Mouse (Mus musculus) midbrain, embryonic 11.5 days (tissue): ENCODE data around the gene Cotl1. TPM values are rescaled to one million over a fixed set of nuclear protein-coding genes. Genes with fewer than 3 reads are reported as not detected.

Experiments used
- ATAC-seq: fragments of 200-750 bp; cut with Nextera tagmentation; 2 replicates; pipeline ENCODE4 v1.8.0; 2017; ENCODE audit warnings: moderate TSS enrichment, moderate library complexity; ENCODE audit not compliant: low FRiP score
- DNase-seq: peaks from one replicate; pipeline ENCODE4 v3.0.0; 2015; ENCODE audit warnings: low spot score; ENCODE audit errors: missing footprints
- H3K27ac ChIP-seq: fragments of 300-500 bp; sonication (generic); 2 replicates; pipeline ENCODE4 v1.5.1; 2014; ENCODE audit warnings: low read depth, low read length
- H3K27me3 ChIP-seq: fragments of 300-500 bp; sonication (generic); 2 replicates; pipeline ENCODE4 v1.6.1; 2014; ENCODE audit warnings: mild to moderate bottlenecking, low read length, moderate library complexity, mixed read lengths; ENCODE audit not compliant: control insufficient read depth, insufficient read depth
- H3K36me3 ChIP-seq: fragments of 300-500 bp; sonication (generic); 2 replicates; pipeline ENCODE4 v1.6.1; 2014; ENCODE audit warnings: mild to moderate bottlenecking, low read length, moderate library complexity, mixed read lengths; ENCODE audit not compliant: control insufficient read depth, insufficient read depth
- H3K4me1 ChIP-seq: fragments of 300-500 bp; sonication (generic); 2 replicates; pipeline ENCODE4 v1.6.1; 2014; ENCODE audit warnings: low read length; ENCODE audit not compliant: control insufficient read depth, insufficient read depth
- H3K4me2 ChIP-seq: fragments of 300-500 bp; sonication (generic); 2 replicates; pipeline ENCODE4 v1.6.1; 2014; ENCODE audit warnings: mild to moderate bottlenecking, moderate library complexity
- H3K4me3 ChIP-seq: fragments of 300-500 bp; sonication (generic); 2 replicates; pipeline ENCODE4 v1.5.1; 2014; ENCODE audit warnings: low read depth, low read length
- H3K9ac ChIP-seq: fragments of 300-500 bp; sonication (generic); 2 replicates; pipeline ENCODE4 v1.6.1; 2014; ENCODE audit warnings: low read length
- H3K9me3 ChIP-seq: fragments of 300-500 bp; sonication (generic); 2 replicates; pipeline ENCODE4 v1.6.1; 2016; ENCODE audit warnings: low read length; ENCODE audit not compliant: control insufficient read depth
- WGBS: fragments of 180-500 bp; shearing (Covaris S2); extraction: QIAGEN DNeasy Blood & Tissue Kit; methylation state at CpG from one replicate; pipeline ENCODE4 v1.1.7; 2014; 5-methylcytosine and 5-hydroxymethylcytosine counted together
- polyA plus RNA-seq: library from polyadenylated mRNA; unstranded; fragments of >200 nt; fragmentation: Nextera tagmentation; extraction: Ambion mirVana; gene quantifications from 2 replicates; pipeline ENCODE4 v1.2.1, GENCODE M21; 2014

Cotl1 gene
- polyA plus RNA-seq, 1 experiment from 2014 or later: 445 TPM

DNA sequence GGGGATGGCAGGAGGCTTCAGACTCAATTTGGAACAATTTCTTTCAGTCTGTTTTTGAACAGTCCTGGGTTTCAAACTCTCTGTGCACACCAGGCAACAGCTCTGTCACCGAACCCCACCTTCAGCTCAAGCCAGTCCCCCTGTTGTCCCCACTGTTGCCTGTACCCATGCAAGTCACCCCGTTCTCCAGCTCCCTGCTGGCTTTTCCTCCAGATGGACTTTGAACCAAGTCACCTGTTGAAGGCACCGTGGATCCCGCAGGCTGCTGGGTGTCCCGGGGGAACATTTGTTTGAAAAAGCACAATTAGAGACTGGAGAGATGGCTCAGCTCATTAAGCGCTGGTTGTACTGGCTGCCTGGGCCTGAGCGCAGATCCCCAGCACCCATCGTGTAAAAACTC lies 35.1 kb downstream of the Cotl1 start:
- H3K9me3 ChIP-seq: no peaks in the 10 kb centered on the region
- no peak for DNase-seq
- H3K9ac ChIP-seq: no peak overlapping the region
- H3K27me3 ChIP-seq: no peaks in the 10 kb centered on the region
- H3K4me2 ChIP-seq: no peak overlapping the region
- H3K36me3 ChIP-seq: no peaks in the 10 kb centered on the region
- 83% methylated on average over 8 of the region's 8 CpGs for WGBS
- peaks cover 16% of the 10 kb centered on the region for H3K4me1 ChIP-seq
- no peak for ATAC-seq
- no peak overlapping the region for H3K27ac ChIP-seq
- no peak overlapping the region for H3K4me3 ChIP-seq

DNA sequence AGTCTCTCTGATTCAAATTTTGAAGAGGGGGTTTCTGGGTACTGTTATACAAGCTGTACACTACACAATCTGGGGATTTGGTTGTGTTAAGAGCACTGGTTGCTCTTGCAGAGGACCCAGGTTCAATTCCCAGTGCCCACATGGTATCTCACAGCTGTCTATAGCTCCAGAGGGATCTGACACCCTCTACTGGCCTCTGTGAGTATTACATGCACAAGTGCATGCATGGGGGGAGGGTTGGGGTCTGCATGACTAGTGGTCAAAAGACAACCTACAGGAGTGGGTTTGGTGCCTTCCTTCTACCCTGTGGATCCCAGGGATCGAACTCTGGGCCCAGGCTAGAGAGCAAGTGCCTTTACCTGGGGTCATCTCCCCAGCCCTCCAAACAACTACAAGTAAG lies 37.8 kb downstream of the Cotl1 start:
- Histone ChIP-seq H3K4me2 (no peak overlapping the region), H3K9ac (no peak overlapping the region), H3K27ac (no peak overlapping the region), H3K4me1 (peaks cover 23% of the 10 kb centered on the region), H3K9me3 (no peaks in the 10 kb centered on the region), H3K4me3 (no peak overlapping the region), H3K27me3 (no peaks in the 10 kb centered on the region), H3K36me3 (no peaks in the 10 kb centered on the region)
- DNase-seq (peak; percentile 85), ATAC-seq (no peak)
- WGBS: 87% methylated on average over 1 of the region's 1 CpGs

DNA sequence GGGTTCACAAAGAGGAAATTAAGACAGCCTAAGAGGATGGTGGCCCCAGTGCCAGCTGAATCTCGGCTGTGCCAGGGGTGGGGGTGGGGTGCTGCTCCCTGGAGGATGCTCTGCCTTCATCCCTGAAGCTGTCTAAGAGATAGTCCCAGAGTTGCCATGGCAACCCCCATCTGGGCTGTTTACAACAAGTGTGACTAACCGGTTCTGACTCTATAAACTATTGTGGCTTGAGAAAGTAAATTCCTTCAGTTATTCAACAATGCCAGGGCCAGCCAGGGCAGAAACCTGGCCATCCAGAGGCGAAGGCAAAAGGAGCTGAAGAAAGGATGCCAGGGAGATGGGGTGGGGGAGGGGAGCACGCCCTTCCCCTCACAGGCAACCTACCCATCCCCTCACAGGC lies 39.2 kb downstream of the Cotl1 start:
- no peak overlapping the region for H3K4me3 ChIP-seq
- no peak overlapping the region for H3K9ac ChIP-seq
- no peak overlapping the region; the same call in 1 of the 2 replicates for H3K27ac ChIP-seq
- H3K27me3 ChIP-seq: no peaks in the 10 kb centered on the region
- DNase-seq: peak; percentile 88
- no peaks in the 10 kb centered on the region for H3K36me3 ChIP-seq
- H3K9me3 ChIP-seq: no peaks in the 10 kb centered on the region
- H3K4me2 ChIP-seq: no peak overlapping the region
- peak; percentile 34; the same call in 1 of the 2 replicates for ATAC-seq
- WGBS: 2% methylated on average over 3 of the region's 4 CpGs
- peaks cover 23% of the 10 kb centered on the region for H3K4me1 ChIP-seq

DNA sequence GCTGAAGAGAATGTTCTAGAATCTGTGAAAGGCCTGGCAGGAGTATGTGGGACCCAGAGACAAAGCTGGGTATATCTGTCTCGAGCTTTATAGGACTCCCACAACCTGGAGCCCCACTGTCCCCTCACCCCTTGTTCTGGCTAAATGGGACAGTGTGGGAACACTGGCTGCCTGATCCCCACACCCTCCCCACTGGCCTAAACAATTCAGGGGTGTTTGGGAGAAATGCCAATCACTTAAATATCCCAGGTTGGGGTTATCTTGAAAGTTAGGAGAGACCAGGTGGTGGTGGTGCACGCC lies 41.4 kb downstream of the Cotl1 start:
- no peak overlapping the region for H3K9ac ChIP-seq
- no peaks in the 10 kb centered on the region for H3K9me3 ChIP-seq
- no peak overlapping the region for H3K4me3 ChIP-seq
- H3K27ac ChIP-seq: no peak overlapping the region
- H3K4me2 ChIP-seq: no peak overlapping the region
- ATAC-seq (peak; percentile 23; the same call in 1 of the 2 replicates), DNase-seq (no peak)
- peaks cover 23% of the 10 kb centered on the region for H3K4me1 ChIP-seq
- H3K36me3 ChIP-seq: no peaks in the 10 kb centered on the region
- H3K27me3 ChIP-seq: no peaks in the 10 kb centered on the region
- WGBS: 51% methylated on average over 2 of the region's 2 CpGs

DNA sequence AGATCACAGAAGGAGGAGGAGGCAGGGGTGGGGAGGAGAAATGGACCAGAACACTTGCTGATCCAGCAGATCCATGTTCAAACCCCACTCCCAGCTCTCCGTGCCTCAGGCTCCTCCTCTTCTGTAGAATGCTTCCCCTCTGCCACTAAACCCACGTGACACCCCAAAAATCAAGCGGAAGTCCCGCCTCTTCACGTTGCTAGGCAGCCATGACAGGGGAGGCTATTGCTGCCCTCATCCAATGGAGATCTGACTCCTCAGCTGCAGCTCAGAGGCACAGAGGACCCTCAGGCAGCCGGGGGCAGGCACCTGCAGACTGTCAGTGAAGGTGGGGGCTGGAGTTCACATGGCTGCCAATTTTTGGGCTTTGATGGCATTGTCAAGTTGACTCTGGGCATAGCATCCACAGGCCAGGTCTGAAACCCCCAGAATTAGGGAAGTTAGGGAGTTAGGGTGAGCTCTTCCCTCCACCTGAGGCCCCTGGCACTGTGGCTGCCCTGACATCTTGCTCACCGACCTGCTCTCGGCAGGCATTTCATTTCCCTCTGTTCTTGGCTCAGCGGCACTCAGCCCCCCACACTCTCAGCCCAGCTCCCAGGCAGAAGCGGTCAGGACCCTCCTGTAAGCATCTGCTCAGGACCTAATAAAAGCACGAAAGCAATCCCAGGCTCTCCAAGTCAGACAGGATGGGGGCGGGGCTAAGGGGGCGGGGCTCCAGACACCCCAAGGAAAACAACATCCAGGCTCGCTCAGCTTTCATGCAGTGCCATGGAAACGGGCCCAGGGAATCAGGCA lies 42.0 kb downstream of the Cotl1 start:
- Histone ChIP-seq H3K4me1 (peaks cover 23% of the 10 kb centered on the region), H3K9ac (no peak overlapping the region), H3K9me3 (no peaks in the 10 kb centered on the region), H3K27me3 (no peaks in the 10 kb centered on the region), H3K4me2 (peak overlapping the region; percentile 16; the same call in 1 of the 2 replicates), H3K27ac (peak overlapping the region; percentile 48), H3K4me3 (no peak overlapping the region), H3K36me3 (no peaks in the 10 kb centered on the region)
- DNase-seq (peak; percentile 96), ATAC-seq (peak; percentile 66)
- 10% methylated on average over 15 of the region's 15 CpGs for WGBS

DNA sequence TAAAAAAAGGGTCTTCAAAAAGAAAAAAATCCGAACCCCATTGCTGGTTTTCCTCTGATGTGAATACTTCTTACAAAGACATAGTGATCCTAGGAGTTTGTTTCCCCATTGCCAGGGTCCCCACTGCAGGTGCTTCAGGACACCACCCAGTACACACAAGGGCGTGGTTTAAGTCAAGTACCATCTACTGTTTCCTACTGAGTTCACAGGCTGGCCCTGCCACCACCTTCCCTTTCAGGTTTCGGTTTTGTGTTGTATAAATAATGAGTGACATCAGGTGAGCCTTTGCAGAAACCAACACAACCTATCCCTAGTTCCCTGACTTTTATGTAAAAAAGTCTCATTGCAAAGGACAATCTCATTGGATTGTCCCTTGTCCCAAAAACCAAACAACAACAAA lies 44.7 kb downstream of the Cotl1 start:
- no peak overlapping the region for H3K9ac ChIP-seq
- H3K27ac ChIP-seq: no peak overlapping the region
- no peaks in the 10 kb centered on the region for H3K36me3 ChIP-seq
- no peak overlapping the region for H3K4me3 ChIP-seq
- H3K27me3 ChIP-seq: no peaks in the 10 kb centered on the region
- no peak overlapping the region for H3K4me2 ChIP-seq
- H3K4me1 ChIP-seq: peaks cover 33% of the 10 kb centered on the region
- H3K9me3 ChIP-seq: no peaks in the 10 kb centered on the region
- ATAC-seq (no peak), DNase-seq (no peak)
- 84% methylated on average over 3 of the region's 3 CpGs for WGBS

DNA sequence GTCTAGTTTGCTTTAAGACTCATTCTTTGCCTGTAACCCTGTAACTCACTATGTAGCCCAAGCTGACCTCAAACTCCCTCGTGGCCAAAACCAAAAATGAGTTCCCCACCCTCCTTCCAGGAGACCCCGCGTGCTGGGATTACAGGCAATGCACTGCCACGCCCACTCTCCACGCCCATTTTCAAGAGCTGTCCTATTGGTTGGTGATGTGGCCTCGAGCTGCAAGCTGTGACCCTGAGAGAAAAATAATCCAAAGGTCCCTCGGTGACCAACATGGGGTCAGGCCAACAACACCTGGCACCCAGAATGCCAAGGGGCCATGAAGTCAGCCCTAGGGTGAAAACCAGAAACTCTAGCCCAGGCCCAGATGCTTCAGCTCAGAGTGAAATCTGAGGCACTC lies 45.7 kb downstream of the Cotl1 start:
- no peak for DNase-seq
- no peak overlapping the region for H3K27ac ChIP-seq
- WGBS: 53% methylated on average over 7 of the region's 7 CpGs

DNA sequence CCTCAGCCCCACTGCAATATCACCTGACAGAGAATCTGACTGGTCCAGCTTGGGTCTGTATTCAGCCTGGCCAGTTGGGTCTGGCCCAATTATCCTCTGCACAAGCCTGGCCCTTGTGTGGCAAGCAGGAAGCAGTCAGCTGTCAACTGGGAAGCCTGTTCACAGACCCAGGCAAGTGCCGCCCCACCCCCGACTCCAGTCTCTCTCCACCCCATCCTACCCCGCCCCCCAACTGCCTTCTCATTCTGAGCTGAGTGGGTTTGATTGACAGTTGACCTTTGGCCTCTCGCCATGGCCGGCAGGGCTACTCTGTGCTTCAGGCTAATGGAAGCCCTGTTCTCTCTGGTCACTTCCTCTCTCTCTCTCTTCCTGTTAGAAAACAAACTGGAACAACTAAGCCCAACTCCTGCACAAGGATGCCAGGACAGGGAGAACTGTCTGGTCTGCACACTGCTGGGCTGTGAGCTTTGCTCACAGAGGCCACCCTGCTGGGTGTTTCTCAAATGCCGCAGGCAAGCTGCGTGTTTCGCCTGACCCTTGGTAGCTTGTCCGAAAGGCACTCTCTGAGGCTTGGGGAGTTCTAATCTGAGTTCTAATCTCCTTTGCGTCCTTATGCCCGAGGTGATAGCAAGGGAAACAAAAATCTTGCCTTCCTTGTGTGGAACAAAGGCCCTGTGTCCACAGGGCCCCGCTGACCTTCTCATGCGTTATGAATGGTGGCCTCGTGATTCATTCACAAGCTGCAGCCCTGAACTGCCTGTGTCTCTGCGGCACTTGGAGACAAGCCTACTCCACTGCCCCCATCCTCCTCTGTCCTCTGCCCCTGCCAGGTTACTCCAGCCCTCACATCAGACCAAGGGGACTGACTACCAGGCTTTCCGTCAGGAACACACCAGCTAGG lies 48.3 kb downstream of the Cotl1 start:
- Histone ChIP-seq H3K4me1 (peaks cover 25% of the 10 kb centered on the region), H3K27ac (peak overlapping the region; percentile 84), H3K36me3 (no peaks in the 10 kb centered on the region), H3K4me3 (no peak overlapping the region), H3K4me2 (no peak overlapping the region), H3K9me3 (no peaks in the 10 kb centered on the region), H3K9ac (peak overlapping the region; percentile 31; the same call in 1 of the 2 replicates), H3K27me3 (no peaks in the 10 kb centered on the region)
- ATAC-seq: peak; percentile 81
- WGBS: 7% methylated on average over 16 of the region's 16 CpGs
- peak; percentile 97 for DNase-seq

More for the DNA sequence above, 45.7 kb downstream of the Cotl1 start:
- no peak overlapping the region for H3K4me2 ChIP-seq
- ATAC-seq: no peak
- H3K27me3 ChIP-seq: no peaks in the 10 kb centered on the region
- H3K4me3 ChIP-seq: no peak overlapping the region
- no peaks in the 10 kb centered on the region for H3K36me3 ChIP-seq
- no peaks in the 10 kb centered on the region for H3K9me3 ChIP-seq
- peaks cover 32% of the 10 kb centered on the region for H3K4me1 ChIP-seq
- no peak overlapping the region for H3K9ac ChIP-seq

DNA sequence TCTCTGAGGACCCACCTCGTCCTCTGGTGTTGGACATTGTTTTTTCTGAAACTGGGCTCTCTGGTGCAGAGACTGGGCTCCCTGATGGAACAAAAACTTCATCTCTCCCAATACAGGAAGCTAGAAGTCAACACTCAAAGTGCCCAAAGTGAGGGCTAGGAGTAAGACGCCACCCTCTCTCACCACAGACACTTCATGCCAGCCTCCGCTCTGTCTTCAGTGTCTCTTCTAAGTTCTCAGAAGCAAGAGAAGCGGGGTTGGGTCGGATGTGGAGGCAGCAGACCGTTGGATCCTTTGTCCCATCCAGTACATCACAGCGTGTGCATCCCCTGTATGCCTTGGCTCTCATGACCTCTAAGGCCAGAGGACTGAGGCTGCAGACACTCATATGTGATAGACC lies 50.8 kb downstream of the Cotl1 start:
- Histone ChIP-seq H3K4me3 (no peak overlapping the region), H3K27me3 (no peaks in the 10 kb centered on the region), H3K9me3 (no peaks in the 10 kb centered on the region), H3K4me1 (peaks cover 34% of the 10 kb centered on the region), H3K36me3 (no peaks in the 10 kb centered on the region), H3K9ac (no peak overlapping the region), H3K27ac (no peak overlapping the region), H3K4me2 (no peak overlapping the region)
- WGBS: 83% methylated on average over 7 of the region's 7 CpGs
- DNase-seq: no peak
- ATAC-seq: no peak
